Mouse (Mus musculus): ENCODE measurements around the gene Olfr123. TPM values are rescaled to one million over a fixed set of nuclear protein-coding genes. Genes with fewer than 3 reads are reported as not detected.

Gene Olfr123
- polyA plus RNA-seq (2014; fragmentation: Nextera tagmentation; extraction: Ambion mirVana): not detected in 2 replicates

DNA sequence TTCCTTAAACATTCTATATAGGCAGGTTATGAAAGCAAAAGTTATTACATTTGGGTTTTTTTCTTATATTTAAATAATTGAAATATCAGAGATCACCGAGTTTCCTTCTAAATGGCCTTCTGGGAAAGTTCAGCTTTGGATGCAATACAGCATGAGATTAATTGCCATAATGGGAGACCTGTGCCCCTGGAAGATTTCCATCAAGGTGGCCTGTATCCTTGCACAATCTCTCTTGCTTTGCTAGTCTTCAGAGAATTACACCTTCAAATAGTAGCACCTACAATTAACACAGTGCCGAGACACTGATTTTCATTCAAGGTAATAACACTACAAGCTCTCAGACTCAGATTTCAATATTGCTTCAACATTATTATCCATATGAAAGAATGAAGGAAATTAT lies at the start of gene Olfr123:
Gene Olfr123, plus strand, starts transcription at position 301 of the 400 bp plus-strand sequence.
- no peaks in the 10 kb centered on the region for H3K9me3 ChIP-seq (ENCODE audit: control insufficient read depth, low read depth, low read length)
- no peak within 1 kb of the TSS for H3K4me3 ChIP-seq (ENCODE audit: low read depth, low read length)
- WGBS: 89% methylated on average over 2 of the region's 2 CpGs
- H3K4me2 ChIP-seq (replicated peaks; ENCODE audit: low read depth, low read length): no peak within 1 kb of the TSS
- H3K9ac ChIP-seq (replicated peaks; ENCODE audit: low read depth, low read length): no peak within 1 kb of the TSS
- no peak for ATAC-seq (ENCODE audit: insufficient number of reproducible peaks, insufficient read depth, low FRiP score, low read depth)
- no peaks in the 10 kb centered on the region for H3K27me3 ChIP-seq (ENCODE audit: control insufficient read depth, insufficient read depth, low read length)
- H3K4me1 ChIP-seq (ENCODE audit: control insufficient read depth, insufficient read depth, low read length): no peaks in the 10 kb centered on the region
- no peak within 1 kb of the TSS for H3K27ac ChIP-seq (ENCODE audit: low read length)
- H3K36me3 ChIP-seq (ENCODE audit: control insufficient read depth, insufficient read depth, low read length): no peaks in the 10 kb centered on the region

DNA sequence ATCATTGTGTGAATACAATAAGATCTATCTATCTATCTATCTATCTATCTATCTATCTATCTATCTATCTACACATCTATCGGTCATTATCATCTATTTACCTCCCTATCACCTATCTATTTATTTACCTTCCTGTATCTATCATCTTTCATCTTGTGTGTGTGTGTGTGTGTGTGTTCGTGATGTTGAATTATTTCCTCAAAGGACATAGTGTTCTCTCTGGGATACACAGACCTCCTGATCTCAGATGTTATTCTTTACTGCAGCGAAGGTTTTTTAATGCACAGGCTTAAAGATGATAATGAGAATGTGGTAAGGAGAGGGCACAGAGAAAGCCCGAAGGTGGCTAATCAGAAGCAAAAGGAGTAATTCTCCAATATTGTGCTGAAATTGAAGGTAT lies 25.0 kb upstream of the Olfr123 start, which contains the start of gene Olfr122:
Gene Olfr122, plus strand, starts transcription at position 301 of the 400 bp plus-strand sequence.
- no peaks in the 10 kb centered on the region for H3K4me1 ChIP-seq (ENCODE audit: control insufficient read depth, insufficient read depth, low read length)
- no peaks in the 10 kb centered on the region for H3K27me3 ChIP-seq (ENCODE audit: control insufficient read depth, insufficient read depth, low read length)
- no peaks in the 10 kb centered on the region for H3K36me3 ChIP-seq (ENCODE audit: control insufficient read depth, insufficient read depth, low read length)
- no peaks in the 10 kb centered on the region for H3K9me3 ChIP-seq (ENCODE audit: control insufficient read depth, low read depth, low read length)
- H3K4me3 ChIP-seq (ENCODE audit: low read depth, low read length): no peak within 1 kb of the TSS
- 85% methylated on average over 4 of the region's 4 CpGs for WGBS
- no peak within 1 kb of the TSS for H3K9ac ChIP-seq (replicated peaks; ENCODE audit: low read depth, low read length)
- no peak for ATAC-seq (ENCODE audit: insufficient number of reproducible peaks, insufficient read depth, low FRiP score, low read depth)
- no peak within 1 kb of the TSS for H3K4me2 ChIP-seq (replicated peaks; ENCODE audit: low read depth, low read length)
- H3K27ac ChIP-seq (ENCODE audit: low read length): no peak within 1 kb of the TSS

DNA sequence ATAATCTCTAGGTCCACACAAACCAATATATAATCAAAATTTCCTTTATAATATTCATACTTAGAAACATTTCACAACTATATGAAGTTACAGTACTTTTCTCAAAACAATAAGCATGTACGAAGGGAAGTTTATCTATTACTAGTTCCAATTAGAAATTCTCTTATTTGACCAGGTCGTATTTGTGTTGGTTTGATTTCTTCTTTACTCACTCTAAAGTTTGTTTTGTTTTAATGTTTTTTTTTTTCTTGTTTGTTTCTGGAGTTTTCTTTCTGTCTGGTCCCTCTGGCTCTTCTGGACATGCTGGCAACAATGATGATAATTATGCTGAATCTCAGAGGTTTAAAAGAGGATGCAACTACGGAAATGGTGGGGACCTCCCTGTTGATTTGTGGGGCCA lies 6.3 kb downstream of the Olfr123 start, which contains the start of gene Olfr124:
Gene Olfr124, plus strand, starts transcription at position 301 of the 400 bp plus-strand sequence.
- 90% methylated on average over 3 of the region's 3 CpGs for WGBS
- H3K36me3 ChIP-seq (ENCODE audit: control insufficient read depth, insufficient read depth, low read length): no peaks in the 10 kb centered on the region
- ATAC-seq (ENCODE audit: insufficient number of reproducible peaks, insufficient read depth, low FRiP score, low read depth): no peak
- H3K27me3 ChIP-seq (ENCODE audit: control insufficient read depth, insufficient read depth, low read length): no peaks in the 10 kb centered on the region
- no peak within 1 kb of the TSS for H3K4me3 ChIP-seq (ENCODE audit: low read depth, low read length)
- no peak within 1 kb of the TSS for H3K27ac ChIP-seq (ENCODE audit: low read length)
- no peak within 1 kb of the TSS for H3K9ac ChIP-seq (replicated peaks; ENCODE audit: low read depth, low read length)
- H3K4me1 ChIP-seq (ENCODE audit: control insufficient read depth, insufficient read depth, low read length): no peaks in the 10 kb centered on the region
- no peaks in the 10 kb centered on the region for H3K9me3 ChIP-seq (ENCODE audit: control insufficient read depth, low read depth, low read length)
- no peak within 1 kb of the TSS for H3K4me2 ChIP-seq (replicated peaks; ENCODE audit: low read depth, low read length)

DNA sequence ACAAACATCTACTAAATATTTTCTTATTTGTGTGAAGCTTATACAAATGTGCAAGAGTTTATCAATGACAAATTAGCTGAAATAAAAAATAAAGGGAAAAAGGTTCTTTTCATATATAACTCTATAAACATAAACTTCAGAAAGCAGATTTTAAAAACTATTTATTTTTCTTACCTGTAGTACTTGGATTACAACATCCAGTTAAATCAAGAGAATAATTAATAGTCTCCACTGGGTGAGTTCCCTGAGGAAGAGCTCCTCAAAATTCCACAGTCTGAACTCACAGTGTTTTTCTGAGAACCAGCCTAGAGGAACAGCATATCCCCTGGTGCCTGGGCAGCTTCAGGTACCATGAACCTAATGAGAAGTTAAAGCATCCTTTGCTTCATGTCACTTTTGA lies 39.3 kb downstream of the Olfr123 start, which contains the start of gene Olfr125:
Gene Olfr125, plus strand, starts transcription at position 301 of the 400 bp plus-strand sequence.
- no peak within 1 kb of the TSS for H3K4me2 ChIP-seq (replicated peaks; ENCODE audit: low read depth, low read length)
- no peaks in the 10 kb centered on the region for H3K36me3 ChIP-seq (ENCODE audit: control insufficient read depth, insufficient read depth, low read length)
- H3K27ac ChIP-seq (ENCODE audit: low read length): no peak within 1 kb of the TSS
- no peaks in the 10 kb centered on the region for H3K27me3 ChIP-seq (ENCODE audit: control insufficient read depth, insufficient read depth, low read length)
- no peak within 1 kb of the TSS for H3K9ac ChIP-seq (replicated peaks; ENCODE audit: low read depth, low read length)
- H3K4me3 ChIP-seq (ENCODE audit: low read depth, low read length): no peak within 1 kb of the TSS
- H3K9me3 ChIP-seq (ENCODE audit: control insufficient read depth, low read depth, low read length): no peaks in the 10 kb centered on the region
- no peak for ATAC-seq (ENCODE audit: insufficient number of reproducible peaks, insufficient read depth, low FRiP score, low read depth)
- H3K4me1 ChIP-seq (ENCODE audit: control insufficient read depth, insufficient read depth, low read length): no peaks in the 10 kb centered on the region

DNA sequence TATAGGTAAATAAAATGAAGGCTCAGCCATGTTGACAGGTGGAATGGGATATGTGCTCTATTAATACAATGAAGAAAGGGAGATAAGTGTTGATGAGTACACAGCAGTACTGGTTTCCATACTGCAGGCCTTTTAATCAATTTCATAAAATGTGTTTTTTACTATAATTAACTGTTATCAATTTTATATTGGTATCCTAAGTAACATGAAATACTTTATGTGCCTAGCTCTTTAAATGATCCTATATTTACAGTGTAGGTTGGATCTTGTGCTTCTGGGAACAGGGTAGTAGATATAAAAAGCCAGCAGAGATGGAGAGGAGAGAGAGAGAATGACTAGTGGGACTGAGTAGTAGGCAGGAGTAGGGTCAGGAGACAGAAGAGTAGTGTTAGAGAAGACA lies 53.9 kb downstream of the Olfr123 start, which contains the start of gene Olfr126:
Gene Olfr126, plus strand, starts transcription at position 301 of the 400 bp plus-strand sequence.
- H3K27ac ChIP-seq (ENCODE audit: low read length): no peak within 1 kb of the TSS
- H3K4me2 ChIP-seq (replicated peaks; ENCODE audit: low read depth, low read length): no peak within 1 kb of the TSS
- no peaks in the 10 kb centered on the region for H3K4me1 ChIP-seq (ENCODE audit: control insufficient read depth, insufficient read depth, low read length)
- H3K4me3 ChIP-seq (ENCODE audit: low read depth, low read length): no peak within 1 kb of the TSS
- H3K9me3 ChIP-seq (ENCODE audit: control insufficient read depth, low read depth, low read length): no peaks in the 10 kb centered on the region
- ATAC-seq (ENCODE audit: insufficient number of reproducible peaks, insufficient read depth, low FRiP score, low read depth): no peak
- H3K36me3 ChIP-seq (ENCODE audit: control insufficient read depth, insufficient read depth, low read length): no peaks in the 10 kb centered on the region
- H3K27me3 ChIP-seq (ENCODE audit: control insufficient read depth, insufficient read depth, low read length): no peaks in the 10 kb centered on the region
- no peak within 1 kb of the TSS for H3K9ac ChIP-seq (replicated peaks; ENCODE audit: low read depth, low read length)

Other genes with a start within 250 kb of the Olfr123 start
- gene Olfr112, start 224.1 kb upstream of the Olfr123 start, polyA plus RNA-seq (2014; fragmentation: Nextera tagmentation; extraction: Ambion mirVana): not detected in 2 replicates
- not detected in 2 replicates for gene Olfr113, start 215.9 kb upstream of the Olfr123 start, polyA plus RNA-seq (2014; fragmentation: Nextera tagmentation; extraction: Ambion mirVana)
- not detected in 2 replicates for gene Olfr114, start 200.8 kb upstream of the Olfr123 start, polyA plus RNA-seq (2014; fragmentation: Nextera tagmentation; extraction: Ambion mirVana)
- not detected in 2 replicates for gene Olfr115, start 166.4 kb upstream of the Olfr123 start, polyA plus RNA-seq (2014; fragmentation: Nextera tagmentation; extraction: Ambion mirVana)
- not detected in 2 replicates for gene Olfr116, start 166.3 kb upstream of the Olfr123 start, polyA plus RNA-seq (2014; fragmentation: Nextera tagmentation; extraction: Ambion mirVana)
- gene Olfr117, start 129.7 kb upstream of the Olfr123 start, polyA plus RNA-seq (2014; fragmentation: Nextera tagmentation; extraction: Ambion mirVana): not detected in 2 replicates
- gene Olfr118, start 126.5 kb upstream of the Olfr123 start, polyA plus RNA-seq (2014; fragmentation: Nextera tagmentation; extraction: Ambion mirVana): not detected in 2 replicates
- not detected in 2 replicates for gene Olfr119, start 97.0 kb upstream of the Olfr123 start, polyA plus RNA-seq (2014; fragmentation: Nextera tagmentation; extraction: Ambion mirVana)
- gene Olfr120, start 71.7 kb upstream of the Olfr123 start, polyA plus RNA-seq (2014; fragmentation: Nextera tagmentation; extraction: Ambion mirVana): not detected in 2 replicates
- gene Olfr121, start 44.7 kb upstream of the Olfr123 start, polyA plus RNA-seq (2014; fragmentation: Nextera tagmentation; extraction: Ambion mirVana): not detected in 2 replicates
- gene Olfr122, start 24.9 kb upstream of the Olfr123 start, polyA plus RNA-seq (2014; fragmentation: Nextera tagmentation; extraction: Ambion mirVana): not detected in 2 replicates
- not detected in 2 replicates for gene Olfr124, start 6.4 kb downstream of the Olfr123 start, polyA plus RNA-seq (2014; fragmentation: Nextera tagmentation; extraction: Ambion mirVana)
- not detected in 2 replicates for gene Olfr125, start 39.4 kb downstream of the Olfr123 start, polyA plus RNA-seq (2014; fragmentation: Nextera tagmentation; extraction: Ambion mirVana)
- not detected in 2 replicates for gene Olfr126, start 54.0 kb downstream of the Olfr123 start, polyA plus RNA-seq (2014; fragmentation: Nextera tagmentation; extraction: Ambion mirVana)
- gene Olfr127, start 106.9 kb downstream of the Olfr123 start, polyA plus RNA-seq (2014; fragmentation: Nextera tagmentation; extraction: Ambion mirVana): not detected in 2 replicates
- not detected in 2 replicates for gene Olfr128, start 127.0 kb downstream of the Olfr123 start, polyA plus RNA-seq (2014; fragmentation: Nextera tagmentation; extraction: Ambion mirVana)
- not detected in 2 replicates for gene Olfr761, start 159.6 kb downstream of the Olfr123 start, polyA plus RNA-seq (2014; fragmentation: Nextera tagmentation; extraction: Ambion mirVana)

Data from stomach, embryonic 14.5 days (tissue).